Mouse (Mus musculus): Measurements from ENCODE around the gene Vhl. TPM values are rescaled to one million over a fixed set of nuclear protein-coding genes. Genes with fewer than 3 reads are reported as not detected.

Gene Vhl
- 10 to 100 TPM; 47.3 to 52.3 TPM for total RNA-seq (2021)

GRCm38 (mm10) chr6:113623941-113624751 is at the start of gene Vhl:
Gene Vhl (plus strand): TSS chr6:113623959.
- peak; percentile 73 to 80 for DNase-seq (ENCODE audit: extremely low spot score in 1 of 2, low spot score in 1 of 2)

- no peak for DNase-seq (ENCODE audit: extremely low spot score in 1 of 2, low spot score in 1 of 2)
Observed at GRCm38 (mm10) chr6:113576044-113576443, 47.7 kb upstream of the Vhl start.

DNA sequence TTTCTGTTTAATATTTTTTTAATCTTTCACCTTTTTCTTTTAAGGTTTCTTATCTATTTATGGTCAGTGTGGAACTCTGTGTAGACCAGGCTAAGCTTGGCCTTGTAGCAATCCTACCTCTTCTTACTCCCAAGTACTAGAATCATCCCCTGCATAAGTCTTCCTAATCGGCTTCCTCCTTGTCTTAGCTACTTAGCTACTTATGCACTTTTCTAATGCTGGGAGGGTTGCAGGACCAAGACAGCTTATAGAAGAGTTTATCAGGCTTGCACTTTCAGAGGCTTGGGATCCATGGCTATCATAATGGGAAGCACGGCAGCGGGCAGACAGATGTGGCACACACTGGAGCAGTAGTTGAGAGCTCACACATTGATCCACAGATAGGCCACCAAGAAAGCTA is 44.5 kb upstream of the Vhl start:
- no peak for DNase-seq (ENCODE audit: extremely low spot score in 1 of 2, low spot score in 1 of 2)

DNA sequence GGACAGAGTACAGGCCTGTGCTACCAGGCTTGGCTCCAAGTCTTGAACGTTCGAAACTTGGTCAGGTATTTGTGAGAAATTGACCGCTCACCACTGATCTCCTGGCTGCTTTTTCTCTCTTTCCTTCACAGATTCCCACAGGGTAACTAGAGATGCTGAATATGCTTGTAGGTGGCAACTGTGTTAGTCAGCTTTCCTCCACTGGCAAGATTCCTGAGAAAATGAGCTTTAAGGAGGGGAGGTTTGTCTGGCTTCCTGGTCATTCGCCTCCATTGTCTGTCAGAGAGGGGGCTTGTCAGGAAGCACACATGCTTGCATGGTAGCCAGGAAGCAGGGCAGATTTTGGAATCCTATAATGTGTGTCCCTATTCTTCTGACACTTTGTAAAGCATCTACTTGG is 40.7 kb upstream of the Vhl start:
- no peak for DNase-seq (ENCODE audit: extremely low spot score in 1 of 2, low spot score in 1 of 2)

GRCm38 (mm10) chr6:113585065-113585464 is 38.7 kb upstream of the Vhl start:
- no peak for DNase-seq (ENCODE audit: extremely low spot score in 1 of 2, low spot score in 1 of 2)

DNA sequence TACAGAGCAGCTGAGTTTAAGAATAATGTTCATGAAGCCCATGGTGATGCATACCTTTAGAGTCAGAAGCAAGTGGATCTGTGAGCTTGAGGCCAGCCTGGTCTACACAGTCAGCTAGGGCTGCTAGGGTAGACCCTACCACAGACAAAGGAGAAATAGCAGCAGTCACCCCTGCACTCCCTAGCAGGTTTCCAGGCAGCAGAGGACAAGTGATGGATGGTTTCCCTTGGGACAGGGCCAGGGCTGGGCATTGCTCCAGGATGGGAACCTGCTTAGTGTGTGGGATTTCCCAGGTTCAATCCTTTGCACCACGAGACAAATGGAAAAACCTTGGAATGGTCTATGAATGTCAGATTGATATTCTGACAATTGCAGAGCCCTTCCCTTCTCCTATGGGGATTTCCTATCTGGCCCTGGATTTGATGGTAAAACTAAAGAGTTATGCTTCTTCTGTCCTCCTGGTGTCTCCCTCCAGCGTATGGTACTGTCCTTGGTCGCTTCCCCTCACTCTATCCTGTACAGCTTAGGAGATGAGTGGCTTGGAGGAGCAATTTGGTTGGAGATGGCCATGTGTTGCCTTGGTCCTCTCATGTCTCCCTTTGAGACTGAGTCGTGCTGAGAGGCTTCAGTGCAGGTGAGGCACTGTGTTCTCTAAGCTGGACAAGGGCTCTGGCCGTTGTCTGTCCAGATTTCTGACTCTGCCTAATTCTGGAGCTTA is 37.1 kb upstream of the Vhl start:
- no peak for DNase-seq (ENCODE audit: extremely low spot score in 1 of 2, low spot score in 1 of 2)

DNA sequence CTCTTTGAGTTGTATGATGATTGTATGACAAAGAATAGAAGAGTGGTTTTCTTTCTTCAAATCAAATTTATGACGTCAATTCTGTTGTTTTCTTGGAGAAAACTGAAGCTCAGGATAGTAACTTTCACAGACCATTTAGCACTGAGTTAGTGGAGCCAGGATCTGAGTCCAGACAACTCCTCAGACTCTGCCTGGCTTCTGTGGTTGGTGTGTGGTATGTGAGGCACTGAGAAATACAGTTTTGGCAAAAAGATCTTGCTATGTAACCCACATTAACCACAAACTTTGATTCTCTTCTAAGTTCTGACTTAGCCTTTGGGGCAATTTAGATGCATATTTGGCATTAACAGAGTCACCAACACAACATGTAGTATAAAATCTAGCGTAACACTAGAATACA is 31.1 kb upstream of the Vhl start:
- no peak for DNase-seq (ENCODE audit: extremely low spot score in 1 of 2, low spot score in 1 of 2)

DNA sequence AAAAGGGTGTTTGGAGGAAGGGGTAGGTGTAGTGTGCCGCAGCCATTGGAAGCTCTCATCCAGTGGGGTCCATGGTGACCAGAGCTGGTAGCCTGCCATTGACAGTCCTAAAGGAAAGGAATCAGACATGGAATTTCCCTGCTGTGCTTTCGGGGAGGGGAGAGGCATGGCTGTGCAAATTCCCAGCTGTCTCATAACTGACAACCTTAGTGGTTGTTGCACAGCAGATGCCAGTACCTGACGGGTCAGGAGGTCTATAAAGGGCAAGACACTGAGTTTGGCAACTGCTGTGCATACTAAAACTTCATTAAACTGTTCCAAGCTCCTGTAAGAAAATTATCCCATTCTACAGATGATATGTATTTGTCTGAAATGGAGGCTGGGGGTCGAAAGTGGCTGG is 25.8 kb upstream of the Vhl start:
- DNase-seq (ENCODE audit: extremely low spot score in 1 of 2, low spot score in 1 of 2) = no peak

- DNase-seq (ENCODE audit: extremely low spot score in 1 of 2, low spot score in 1 of 2) = no peak
Observed at GRCm38 (mm10) chr6:113599833-113600232, 23.9 kb upstream of the Vhl start.

DNA sequence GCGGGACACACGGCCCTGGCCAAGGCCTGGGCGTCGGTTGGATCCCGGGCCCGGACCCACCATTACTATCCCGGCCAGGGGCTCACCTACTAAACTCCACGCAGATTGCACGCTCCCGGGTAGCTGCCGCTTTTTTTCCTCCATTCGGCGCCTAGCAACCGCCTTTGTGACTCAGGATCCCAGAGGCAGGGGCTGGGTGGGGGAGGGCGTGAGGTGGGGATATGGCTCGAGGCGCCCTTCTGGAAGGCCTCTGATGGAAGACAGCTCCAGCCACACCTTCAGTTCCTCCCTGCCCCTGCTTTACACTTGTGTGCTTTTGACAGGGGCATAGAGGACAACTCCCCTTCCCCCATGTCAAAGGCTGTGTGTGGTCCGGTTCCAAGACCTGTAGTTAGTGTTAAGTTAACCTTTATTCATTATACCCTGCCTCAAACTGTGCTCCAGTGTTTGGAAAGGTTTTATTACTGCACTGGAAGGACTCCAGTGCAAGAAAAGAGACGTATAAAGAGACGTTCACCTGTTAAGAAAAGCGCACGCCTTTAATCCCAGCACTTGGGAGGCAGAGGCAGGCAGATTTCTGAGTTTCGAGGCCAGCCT is 23.1 kb upstream of the Vhl start, which contains the start of gene Fancd2os:
Fancd2os (minus strand) TSS at position 173 of the 597 bp plus-strand sequence.
- DNase-seq (ENCODE audit: extremely low spot score in 1 of 2, low spot score in 1 of 2) = no peak

DNA sequence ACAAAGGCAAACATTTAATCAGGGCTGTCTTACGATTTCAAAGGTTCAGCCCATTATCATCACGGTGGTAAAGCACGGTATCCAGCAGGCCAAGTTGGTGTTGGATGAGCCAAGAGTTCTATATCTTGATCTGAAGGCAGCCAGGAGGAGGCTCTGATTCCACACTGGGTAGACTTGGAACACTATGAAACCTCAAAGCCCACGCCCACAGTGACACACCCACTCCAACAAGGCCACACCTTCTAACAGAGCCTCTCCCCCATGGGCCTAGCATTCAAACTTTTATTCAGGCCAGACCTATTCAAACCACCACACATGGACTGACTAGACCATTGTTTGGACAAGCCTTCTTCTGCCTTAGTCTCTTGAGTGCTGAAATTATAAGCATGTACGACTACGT is 20.9 kb upstream of the Vhl start:
- DNase-seq (ENCODE audit: extremely low spot score in 1 of 2, low spot score in 1 of 2) = no peak

DNA sequence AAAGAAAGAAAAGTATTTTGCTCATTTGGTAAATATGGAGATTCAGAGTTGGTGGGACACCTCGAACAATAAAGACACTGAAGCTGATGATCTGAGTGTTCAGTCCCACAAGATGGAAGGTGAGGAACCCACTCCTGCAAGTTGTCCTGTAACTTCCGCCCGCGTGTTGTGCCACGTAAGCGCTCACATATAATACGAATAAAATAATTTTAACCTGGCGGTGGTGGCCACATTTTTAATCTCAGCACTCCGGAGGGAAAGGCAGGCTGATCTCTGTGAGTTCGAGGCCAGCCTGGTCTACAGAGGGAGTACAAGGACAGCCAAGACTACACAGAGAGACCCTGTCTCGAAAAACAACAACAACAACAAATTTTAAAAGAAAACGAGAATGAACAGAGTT is 19.8 kb upstream of the Vhl start:
- DNase-seq (ENCODE audit: extremely low spot score in 1 of 2, low spot score in 1 of 2) = no peak

GRCm38 (mm10) chr6:113604432-113605223 is 19.1 kb upstream of the Vhl start, which contains the start of gene Brk1:
Gene Brk1 (plus strand): TSS chr6:113604772.
- peak; percentile 84 to 88 for DNase-seq (ENCODE audit: extremely low spot score in 1 of 2, low spot score in 1 of 2)

DNA sequence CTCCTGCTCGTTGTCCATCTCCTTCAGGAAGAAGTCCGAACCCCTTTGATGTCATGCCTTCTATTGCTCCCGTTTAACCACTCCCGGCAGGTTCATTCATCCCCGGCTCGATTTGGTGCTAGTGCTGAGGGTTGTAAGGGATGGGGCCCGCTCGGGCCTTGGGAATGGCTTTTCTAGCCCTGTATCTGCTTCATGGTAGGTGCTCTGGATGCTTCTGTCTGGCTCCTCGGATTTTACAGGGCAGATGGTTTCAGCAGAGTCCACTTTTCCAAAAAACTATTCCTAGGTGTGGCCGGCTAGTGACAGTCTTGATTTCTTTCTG is 18.6 kb upstream of the Vhl start:
- DNase-seq (ENCODE audit: extremely low spot score in 1 of 2, low spot score in 1 of 2) = no peak

DNA sequence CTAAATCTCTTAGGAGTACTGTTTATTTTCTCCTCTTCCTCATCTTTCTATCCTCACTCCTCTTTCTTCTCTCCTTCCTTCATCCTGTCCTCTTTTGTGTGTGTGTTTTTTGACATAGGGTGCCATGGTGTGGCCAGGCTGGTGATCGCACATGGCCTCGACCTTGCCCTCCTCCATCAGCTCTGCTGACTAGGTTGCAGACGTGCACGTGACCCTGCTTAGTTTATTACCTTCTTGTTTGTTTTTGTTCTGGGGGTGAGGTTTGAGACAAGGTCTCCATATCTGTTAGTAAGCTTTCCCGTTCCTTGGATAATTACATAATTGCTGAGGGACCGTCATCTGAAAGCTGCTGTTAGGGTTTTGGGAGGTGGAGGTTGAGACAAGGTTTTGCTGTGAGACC is 14.9 kb upstream of the Vhl start:
- no peak for DNase-seq (ENCODE audit: extremely low spot score in 1 of 2, low spot score in 1 of 2)

DNA sequence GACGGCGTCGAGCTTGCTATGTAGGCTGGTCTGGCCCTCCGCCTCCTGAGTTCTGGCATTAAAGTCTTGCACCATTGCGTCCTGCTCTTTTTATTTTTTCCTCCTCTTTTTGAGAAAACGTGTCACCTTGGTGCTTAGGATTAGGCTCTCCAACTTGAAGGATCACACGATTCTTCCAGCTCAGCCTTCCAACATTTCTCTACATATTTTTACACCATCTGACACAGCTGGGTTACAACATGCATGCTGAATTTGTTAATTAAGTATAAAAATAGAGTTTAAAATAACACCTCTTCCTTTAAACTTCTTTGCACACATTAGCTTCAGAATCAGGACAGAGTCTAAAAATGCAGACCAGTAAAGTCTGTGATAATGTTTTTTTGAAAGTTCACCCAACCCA is 14.5 kb upstream of the Vhl start:
- DNase-seq (ENCODE audit: extremely low spot score in 1 of 2, low spot score in 1 of 2) = no peak

GRCm38 (mm10) chr6:113612258-113612969 is 11.3 kb upstream of the Vhl start:
- DNase-seq (ENCODE audit: extremely low spot score in 1 of 2, low spot score in 1 of 2) = no peak

DNA sequence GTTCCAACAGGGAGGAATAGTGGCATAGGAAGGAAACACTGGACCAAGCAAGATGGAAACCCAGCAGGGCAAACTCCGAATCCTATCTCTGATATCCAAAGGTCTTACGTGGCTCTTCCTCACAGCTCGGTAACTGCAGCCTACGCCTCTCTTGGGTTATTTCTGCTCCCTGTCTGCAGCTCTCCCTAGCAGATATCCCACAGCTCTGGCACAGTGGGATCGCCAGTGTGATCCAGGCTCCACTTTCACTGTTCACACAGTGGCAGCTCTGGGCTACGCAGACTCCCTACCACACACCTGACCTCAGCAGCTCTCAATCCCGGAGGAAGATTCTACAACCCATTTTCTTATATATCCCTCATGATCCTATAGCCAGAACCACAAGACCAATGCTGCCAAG is 9.6 kb upstream of the Vhl start:
- no peak for DNase-seq (ENCODE audit: extremely low spot score in 1 of 2, low spot score in 1 of 2)

DNA sequence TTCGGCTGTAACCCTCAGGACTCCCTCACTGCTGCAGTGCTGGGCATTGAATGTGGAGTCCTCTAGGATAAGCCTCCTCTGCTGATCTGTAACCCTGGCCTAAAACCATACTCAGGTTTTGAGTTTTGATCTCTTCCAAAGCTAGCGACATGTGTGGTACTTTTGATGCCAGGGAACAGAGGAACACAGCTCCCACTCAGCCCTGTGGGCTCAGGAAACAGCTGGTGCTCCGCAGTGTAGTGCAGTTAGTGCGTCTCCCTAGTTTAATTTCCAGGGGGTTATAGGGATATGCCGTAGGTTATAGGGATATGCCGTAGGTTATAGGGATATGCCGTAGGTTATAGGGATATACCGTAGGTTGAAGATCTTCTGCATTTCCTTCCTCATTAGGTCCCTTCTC is 8.8 kb upstream of the Vhl start:
- DNase-seq (ENCODE audit: extremely low spot score in 1 of 2, low spot score in 1 of 2) = no peak

GRCm38 (mm10) chr6:113615489-113615888 is 8.3 kb upstream of the Vhl start:
- no peak for DNase-seq (ENCODE audit: extremely low spot score in 1 of 2, low spot score in 1 of 2)

Data from layer of hippocampus, postnatal 25 days (tissue).